In the genomic region with DNA sequence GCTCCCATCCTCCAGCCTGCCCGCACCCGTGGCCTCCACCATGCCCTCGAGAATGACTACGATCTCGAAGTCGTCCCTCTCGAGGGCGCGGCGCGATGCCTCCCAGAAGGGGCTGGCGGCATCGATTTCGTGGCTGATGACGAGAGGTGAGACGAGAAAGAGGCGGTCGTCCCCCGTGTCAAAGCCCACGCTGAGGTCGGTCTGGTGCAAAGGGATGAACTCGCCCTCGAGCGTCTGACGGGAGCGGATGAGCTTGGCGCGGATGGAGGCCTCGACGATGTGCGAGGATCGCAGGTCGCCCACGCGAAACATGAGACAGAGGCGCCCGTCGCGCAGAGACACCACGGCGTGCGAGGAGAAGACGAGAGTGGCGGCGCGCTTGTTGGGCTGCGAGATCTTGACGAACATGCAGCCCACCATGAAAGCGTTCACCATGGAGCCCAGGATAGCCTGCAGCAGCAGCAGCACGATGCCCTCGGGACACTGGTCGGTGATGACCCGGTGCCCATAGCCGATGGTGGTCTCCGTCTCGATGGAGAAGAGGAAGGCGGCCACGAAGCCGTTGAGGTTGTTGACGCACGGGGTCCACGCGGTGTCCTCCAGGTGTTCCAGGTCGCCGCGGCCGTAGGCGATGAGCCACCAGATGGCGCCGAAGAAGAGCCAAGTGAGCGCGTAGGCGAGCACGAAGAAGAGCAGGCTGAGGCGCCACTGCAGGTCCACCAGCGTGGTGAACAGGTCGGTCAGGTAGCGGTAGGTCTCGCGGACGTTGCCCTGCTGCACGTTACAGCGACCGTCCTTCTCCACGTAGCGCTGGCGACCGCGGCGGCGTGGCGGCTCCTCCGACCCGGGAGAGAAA, we compare ENCODE assay signal across 8 mouse cellular contexts. TPM values are rescaled to one million over a fixed set of nuclear protein-coding genes. Genes with fewer than 3 reads are reported as not detected.
A peak's percentile ranks its signal among the peaks of the same experiment; 100 is the strongest.
DNase-seq lines count a peak whose midpoint lies in the region; ATAC-seq and TF ChIP-seq lines count a peak whose summit lies in the region.

No protein-coding gene starts in this region.

- in situ Hi-C loops in ES-E14 (cut with MboI; ENCODE audit: low sequenced_read_pairs in 2 of 2, unreplicated experiment in 2 of 2), result no loop called here

- H3K4me1 ChIP-seq in ES-E14 (ENCODE audit: control insufficient read depth in 2 of 2, insufficient read depth in 2 of 2, low read length in 2 of 2, poor library complexity in 1 of 2), result peaks cover 0 to 17% of the 10 kb centered on the region in 2 experiments; a peak in 2 of 4 replicates
- no peaks in the 10 kb centered on the region for H3K4me1 ChIP-seq in embryonic facial prominence, embryonic 14.5 days (ENCODE audit: control insufficient read depth, insufficient read depth, low read length)
- H3K4me1 ChIP-seq in hindbrain, embryonic 12.5 days, result peaks cover 40% of the 10 kb centered on the region

- peak; percentile 80 for ATAC-seq in embryonic facial prominence, embryonic 14.5 days (ENCODE audit: low read depth)
- ATAC-seq in hindbrain, embryonic 12.5 days (ENCODE audit: low FRiP score), result peak; percentile 18
- peak; percentile 75 for ATAC-seq in megakaryocyte-erythroid progenitor cell, adult 5-6 weeks (replicated peaks; ENCODE audit: low FRiP score, low TSS enrichment, poor library complexity, severe bottlenecking)

- 26% methylated on average over 78 of the region's 94 CpGs for WGBS in embryonic facial prominence, embryonic 14.5 days
- WGBS in hindbrain, embryonic 12.5 days, result 18% methylated on average over 94 of the region's 94 CpGs

- peak overlapping the region; percentile 81 for H3K4me2 ChIP-seq in embryonic facial prominence, embryonic 14.5 days (ENCODE audit: low read depth, low read length)
- peak overlapping the region; percentile 79 for H3K4me2 ChIP-seq in hindbrain, embryonic 12.5 days (replicated peaks)

- no peaks in the 10 kb centered on the region for H3K9me3 ChIP-seq in ES-E14 (ENCODE audit: control insufficient read depth, insufficient read depth, low read depth, low read length)
- H3K9me3 ChIP-seq in embryonic facial prominence, embryonic 14.5 days (ENCODE audit: control insufficient read depth, low read length), result 0 out of 2 replicates have a peak, but pooled peaks cover 5% of the 10 kb centered on the region
- H3K9me3 ChIP-seq in hindbrain, embryonic 12.5 days (replicated peaks), result no peaks in the 10 kb centered on the region

- DNase-seq in ES-E14 (ENCODE audit: low read depth, low spot score) (no peak), MN1 (ENCODE audit: low spot score) (no peak)
- peak; percentile 83 for DNase-seq in adrenal gland, postnatal 14 days
- DNase-seq in embryonic facial prominence, embryonic 14.5 days (ENCODE audit: low spot score), result peak; percentile 74
- peak; percentile 75 for DNase-seq in left cerebral cortex, postnatal 4 days
- peak; percentile 35 for DNase-seq in spleen, adult 12 weeks (ENCODE audit: low spot score)

- intact Hi-C loops in left cerebral cortex, postnatal 4 days (cut with DNase I), result no loop called here

- H3K36me3 ChIP-seq in ES-E14 (ENCODE audit: control insufficient read depth, insufficient read depth, low read length, poor library complexity, severe bottlenecking), result no peaks in the 10 kb centered on the region
- no peaks in the 10 kb centered on the region for H3K36me3 ChIP-seq in embryonic facial prominence, embryonic 14.5 days (ENCODE audit: control insufficient read depth, insufficient read depth, low read length)
- peaks cover 2% of the 10 kb centered on the region for H3K36me3 ChIP-seq in hindbrain, embryonic 12.5 days

- H3K27me3 ChIP-seq in embryonic facial prominence, embryonic 14.5 days (replicated peaks; ENCODE audit: control insufficient read depth, insufficient read depth, low read length), result peaks cover 50% of the 10 kb centered on the region
- H3K27me3 ChIP-seq in hindbrain, embryonic 12.5 days, result peaks cover 51% of the 10 kb centered on the region

- peak overlapping the region; percentile 61 for H3K9ac ChIP-seq in ES-E14 (ENCODE audit: insufficient read depth, low read depth, low read length, poor library complexity, severe bottlenecking)
- peak overlapping the region; percentile 55 for H3K9ac ChIP-seq in embryonic facial prominence, embryonic 14.5 days (ENCODE audit: low read depth, low read length)
- H3K9ac ChIP-seq in hindbrain, embryonic 12.5 days, result peak overlapping the region; percentile 59

- peak overlapping the region; percentile 54 to 67 for H3K4me3 ChIP-seq in ES-E14 (ENCODE audit: insufficient read depth in 1 of 2, low read depth in 1 of 2, low read length in 2 of 2, poor library complexity in 1 of 2, severe bottlenecking in 1 of 2)
- peak overlapping the region; percentile 47 for H3K4me3 ChIP-seq in embryonic facial prominence, embryonic 14.5 days (ENCODE audit: low read depth, low read length)
- H3K4me3 ChIP-seq in hindbrain, embryonic 12.5 days, result peak overlapping the region; percentile 45

- H3K27ac ChIP-seq in ES-E14 (ENCODE audit: insufficient read depth, low read depth, low read length, poor library complexity, severe bottlenecking), result no peak overlapping the region
- no peak overlapping the region for H3K27ac ChIP-seq in embryonic facial prominence, embryonic 14.5 days (replicated peaks; ENCODE audit: low read depth, low read length)
- H3K27ac ChIP-seq in hindbrain, embryonic 12.5 days, result no peak overlapping the region; the same call in 1 of the 2 replicates

TF ChIP-seq in ES-E14, 5 proteins besides CTCF, POLR2A, EP300 and RAD21:
- TF ChIP-seq ZC3H11A (IDR thresholded peaks at IDR 0.05; ENCODE audit: borderline replicate concordance, low read depth, low read length) (peak; percentile 19; the same call in 1 of the 2 replicates), ZNF384 (IDR thresholded peaks at IDR 0.05; ENCODE audit: low read depth, low read length) (no peak), CHD2 (IDR thresholded peaks at IDR 0.05; ENCODE audit: low read depth, low read length) (no peak)

RNA-seq across cellular contexts. Expression of a gene that starts 3.2 kb away (rescaled TPM):
- 1.2 and 1.7 TPM in 2 replicates for total RNA-seq in ES-E14 (2012; rRNA removed)
- total RNA-seq in adrenal gland, postnatal 14 days (2021), result 0.07 and 0.30 TPM in 2 replicates
- 0.06 TPM in 1 of 2 replicates, not detected in the other for polyA plus RNA-seq in embryonic facial prominence, embryonic 14.5 days (2014; fragmentation: Nextera tagmentation; extraction: Ambion mirVana)
- 1.2 and 2.0 TPM in 2 replicates for polyA plus RNA-seq in hindbrain, embryonic 12.5 days (2016; fragmentation: Nextera tagmentation; extraction: Ambion mirVana)
- 10 to 100 TPM; 23.5 to 27.4 TPM for total RNA-seq in left cerebral cortex, postnatal 4 days (2021)
- total RNA-seq in megakaryocyte-erythroid progenitor cell, adult 5-6 weeks (2014; fragmentation: Nextera tagmentation), result not detected in 2 replicates
- total RNA-seq in megakaryocyte-erythroid progenitor cell, adult 5-6 weeks (2017), result not detected in 2 replicates

RNA-seq across cellular contexts. Expression of a gene that starts 15.1 kb away (rescaled TPM):
- 0.80 and 1.2 TPM in 2 replicates for total RNA-seq in ES-E14 (2012; rRNA removed)
- 0.70 and 0.79 TPM in 2 replicates for total RNA-seq in adrenal gland, postnatal 14 days (2021)
- polyA plus RNA-seq in embryonic facial prominence, embryonic 14.5 days (2014; fragmentation: Nextera tagmentation; extraction: Ambion mirVana), result 0.18 and 0.28 TPM in 2 replicates
- 0.53 and 0.83 TPM in 2 replicates for polyA plus RNA-seq in hindbrain, embryonic 12.5 days (2016; fragmentation: Nextera tagmentation; extraction: Ambion mirVana)
- 10 to 100 TPM; 20.4 to 21.3 TPM for total RNA-seq in left cerebral cortex, postnatal 4 days (2021)
- not detected in 2 replicates for total RNA-seq in megakaryocyte-erythroid progenitor cell, adult 5-6 weeks (2014; fragmentation: Nextera tagmentation)
- 0.15 and 0.75 TPM in 2 replicates for total RNA-seq in megakaryocyte-erythroid progenitor cell, adult 5-6 weeks (2017)

RNA-seq across cellular contexts. Expression of a gene that starts 28.0 kb away (rescaled TPM):
- 0.31 and 0.48 TPM in 2 replicates for total RNA-seq in ES-E14 (2012; rRNA removed)
- 315 and 342 TPM in 2 replicates for total RNA-seq in adrenal gland, postnatal 14 days (2021)
- polyA plus RNA-seq in embryonic facial prominence, embryonic 14.5 days (2014; fragmentation: Nextera tagmentation; extraction: Ambion mirVana), result 5.6 and 6.2 TPM in 2 replicates
- polyA plus RNA-seq in hindbrain, embryonic 12.5 days (2016; fragmentation: Nextera tagmentation; extraction: Ambion mirVana), result 13.7 and 16.1 TPM in 2 replicates
- 100 to 1,000 TPM; 211 to 226 TPM for total RNA-seq in left cerebral cortex, postnatal 4 days (2021)
- not detected in 2 replicates for total RNA-seq in megakaryocyte-erythroid progenitor cell, adult 5-6 weeks (2014; fragmentation: Nextera tagmentation)
- not detected in 2 replicates for total RNA-seq in megakaryocyte-erythroid progenitor cell, adult 5-6 weeks (2017)

RNA-seq across cellular contexts. Expression of a gene that starts 50.4 kb away (rescaled TPM):
- total RNA-seq in ES-E14 (2012; rRNA removed), result 25.4 and 25.6 TPM in 2 replicates
- total RNA-seq in adrenal gland, postnatal 14 days (2021), result 12.3 and 14.5 TPM in 2 replicates
- polyA plus RNA-seq in embryonic facial prominence, embryonic 14.5 days (2014; fragmentation: Nextera tagmentation; extraction: Ambion mirVana), result 6.9 and 7.2 TPM in 2 replicates
- 9.4 and 9.8 TPM in 2 replicates for polyA plus RNA-seq in hindbrain, embryonic 12.5 days (2016; fragmentation: Nextera tagmentation; extraction: Ambion mirVana)
- 10 to 100 TPM; 11.1 TPM for total RNA-seq in left cerebral cortex, postnatal 4 days (2021)
- total RNA-seq in megakaryocyte-erythroid progenitor cell, adult 5-6 weeks (2014; fragmentation: Nextera tagmentation), result 12.9 and 18.2 TPM in 2 replicates
- 16.4 and 16.8 TPM in 2 replicates for total RNA-seq in megakaryocyte-erythroid progenitor cell, adult 5-6 weeks (2017)

Comparison
In these comparisons a context has a peak if more than half of its experiments do, and no peak if none do; other contexts are left out.
1. DNase-seq: peak in adrenal gland, postnatal 14 days (single experiment), embryonic facial prominence, embryonic 14.5 days (single experiment), left cerebral cortex, postnatal 4 days (single experiment) and spleen, adult 12 weeks (single experiment); none in ES-E14 (single experiment) and MN1 (single experiment).
2. ATAC-seq: peak in every context shown above with its lines; median percentile 80 in embryonic facial prominence, embryonic 14.5 days; 75 in megakaryocyte-erythroid progenitor cell, adult 5-6 weeks; 18 in hindbrain, embryonic 12.5 days.
3. RNA of a gene that starts 28.0 kb away (total RNA-seq): 315 to 342 TPM in adrenal gland, postnatal 14 days and 211 to 226 TPM in left cerebral cortex, postnatal 4 days; 0.31 to 0.48 TPM in ES-E14 and not detected in megakaryocyte-erythroid progenitor cell, adult 5-6 weeks; every median in the first group is over 100 times any median in the second.
4. Peak in every context shown above with its lines, with median percentiles within 50 percentile points of each other: H3K4me3 ChIP-seq and H3K9ac ChIP-seq.